Mouse (Mus musculus) midbrain, postnatal 0 days (tissue): ENCODE measurements around the gene Slc25a36. TPM values are rescaled to one million over a fixed set of nuclear protein-coding genes. Genes with fewer than 3 reads are reported as not detected.

Experiments used
- ATAC-seq: fragments of 200-750 bp; cut with Nextera tagmentation; 2 replicates; pipeline ENCODE4 v1.8.0; 2017; ENCODE audit warnings: moderate number of reproducible peaks, mild to moderate bottlenecking, moderate TSS enrichment, moderate library complexity; ENCODE audit not compliant: low FRiP score
- DNase-seq: peaks from one replicate; pipeline ENCODE4 v3.0.0-alpha.2; 2015; ENCODE audit warnings: low spot score
- H3K27ac ChIP-seq: fragments of 300-500 bp; sonication (generic); 2 replicates; pipeline ENCODE4 v1.5.1; 2014; ENCODE audit warnings: low read depth, mild to moderate bottlenecking, low read length, mixed read lengths
- H3K27me3 ChIP-seq: fragments of 300-500 bp; sonication (generic); 2 replicates; pipeline ENCODE4 v1.6.1; 2014; ENCODE audit warnings: low read length, control low read depth, mixed read lengths; ENCODE audit not compliant: insufficient read depth
- H3K36me3 ChIP-seq: fragments of 300-500 bp; sonication (generic); 2 replicates; pipeline ENCODE4 v1.6.1; 2014; ENCODE audit warnings: low read length, control low read depth, mixed read lengths; ENCODE audit not compliant: insufficient read depth
- H3K4me1 ChIP-seq: fragments of 300-500 bp; sonication (generic); 2 replicates; pipeline ENCODE4 v1.6.1; 2014; ENCODE audit warnings: mild to moderate bottlenecking, control low read depth, antibody characterized with exemption, low read length, mixed read lengths; ENCODE audit not compliant: insufficient read depth
- H3K4me2 ChIP-seq: fragments of 300-500 bp; sonication (generic); 2 replicates; pipeline ENCODE4 v1.6.1; 2014; ENCODE audit warnings: low read depth, mild to moderate bottlenecking, low read length, mixed read lengths; ENCODE audit not compliant: poor library complexity, severe bottlenecking
- H3K4me3 ChIP-seq: fragments of 300-500 bp; sonication (generic); 2 replicates; pipeline ENCODE4 v1.5.1; 2014; ENCODE audit warnings: low read depth, mild to moderate bottlenecking, low read length, moderate library complexity
- H3K9ac ChIP-seq: fragments of 300-500 bp; sonication (generic); replicated peaks from 2 replicates; pipeline ENCODE4 v1.6.1; 2014; ENCODE audit warnings: mild to moderate bottlenecking, low read length, moderate library complexity, mixed read lengths; ENCODE audit not compliant: poor library complexity, severe bottlenecking
- H3K9me3 ChIP-seq: fragments of 300-500 bp; sonication (generic); 2 replicates; pipeline ENCODE4 v1.6.1; 2016; ENCODE audit warnings: low read length, control low read depth
- CTCF ChIP-seq: IDR thresholded peaks from 2 replicates; pipeline ENCODE4 v1.5.1; 2016; ENCODE audit warnings: antibody characterized with exemption, mild to moderate bottlenecking
- WGBS: fragments of 180-500 bp; shearing (Covaris S2); extraction: QIAGEN DNeasy Blood & Tissue Kit; methylation state at CpG from one replicate; pipeline ENCODE4 v1.1.7; 2014; 5-methylcytosine and 5-hydroxymethylcytosine counted together
- polyA plus RNA-seq: library from polyadenylated mRNA; unstranded; fragments of >200 nt; fragmentation: Nextera tagmentation; extraction: Ambion mirVana; gene quantifications from 2 replicates; pipeline ENCODE4 v1.2.1, GENCODE M21; 2015
- total RNA-seq: library from RNA; depleted of rRNA; stranded (reverse); fragments of >200 nt; gene quantifications from 2 replicates; pipeline ENCODE4 v1.2.3, GENCODE M21; 2014; rRNA removed

Slc25a36 gene
- total RNA-seq (91.0 and 164 TPM in 2 replicates), polyA plus RNA-seq (62.9 and 65.1 TPM in 2 replicates)

- H3K4me1 ChIP-seq: peaks cover 9% of the 10 kb centered on the region; the same call in 1 of the 2 replicates
- H3K36me3 ChIP-seq: no peaks in the 10 kb centered on the region
- ATAC-seq: peak; percentile 99
Observed at GRCm38 (mm10) chr9:97110571-97111390, at the start of gene Slc25a36. Gene Slc25a36 (minus strand): TSS chr9:97111157.

GRCm38 (mm10) chr9:97158412-97158811 lies 47.5 kb upstream of the Slc25a36 start:
- no peak overlapping the region for H3K9ac ChIP-seq
- DNase-seq (no peak), ATAC-seq (no peak)
- H3K4me2 ChIP-seq: no peak overlapping the region
- no peaks in the 10 kb centered on the region for H3K9me3 ChIP-seq
- H3K36me3 ChIP-seq: no peaks in the 10 kb centered on the region
- H3K4me1 ChIP-seq: no peaks in the 10 kb centered on the region
- 67% methylated on average over 3 of the region's 3 CpGs for WGBS
- no peak for TF ChIP-seq CTCF
- H3K4me3 ChIP-seq: no peak overlapping the region
- no peaks in the 10 kb centered on the region for H3K27me3 ChIP-seq
- no peak overlapping the region for H3K27ac ChIP-seq

More at GRCm38 (mm10) chr9:97110571-97111390, at the start of gene Slc25a36:
- no peak for TF ChIP-seq CTCF
- Histone ChIP-seq H3K4me3 (peak within 1 kb of the TSS; percentile 90), H3K27ac (peak within 1 kb of the TSS; percentile 85), H3K9ac (peak within 1 kb of the TSS; percentile 90), H3K9me3 (no peaks in the 10 kb centered on the region), H3K27me3 (no peaks in the 10 kb centered on the region), H3K4me2 (peak within 1 kb of the TSS; percentile 63)
- DNase-seq: peak; percentile 99
- under 1% methylated on average over 90 of the region's 91 CpGs for WGBS

DNA sequence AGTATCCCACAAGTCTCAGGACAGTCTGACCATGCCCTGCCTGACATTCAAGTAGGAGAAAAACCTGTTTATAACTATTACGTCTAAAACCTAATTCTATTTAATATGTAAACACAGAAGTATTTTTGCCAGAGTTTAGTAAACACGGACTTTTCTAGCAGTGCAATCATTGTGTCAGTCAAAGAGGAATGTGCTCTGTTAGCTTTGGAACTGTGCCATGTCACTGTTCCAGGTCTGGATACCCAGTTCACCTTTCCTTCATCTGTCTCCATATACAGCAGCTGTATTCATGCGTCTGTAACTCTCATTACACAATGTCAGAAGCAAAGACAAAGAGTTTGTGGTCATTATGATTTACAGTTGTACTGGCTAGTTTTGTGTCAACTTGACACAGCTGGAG lies 45.0 kb upstream of the Slc25a36 start:
- H3K27me3 ChIP-seq: no peaks in the 10 kb centered on the region
- H3K4me2 ChIP-seq: no peak overlapping the region
- no peaks in the 10 kb centered on the region for H3K9me3 ChIP-seq
- no peak overlapping the region for H3K27ac ChIP-seq
- no peaks in the 10 kb centered on the region for H3K36me3 ChIP-seq
- H3K4me1 ChIP-seq: no peaks in the 10 kb centered on the region
- no peak for TF ChIP-seq CTCF
- 80% methylated on average over 3 of the region's 3 CpGs for WGBS
- no peak for ATAC-seq
- no peak overlapping the region for H3K9ac ChIP-seq
- H3K4me3 ChIP-seq: no peak overlapping the region
- DNase-seq: no peak

DNA sequence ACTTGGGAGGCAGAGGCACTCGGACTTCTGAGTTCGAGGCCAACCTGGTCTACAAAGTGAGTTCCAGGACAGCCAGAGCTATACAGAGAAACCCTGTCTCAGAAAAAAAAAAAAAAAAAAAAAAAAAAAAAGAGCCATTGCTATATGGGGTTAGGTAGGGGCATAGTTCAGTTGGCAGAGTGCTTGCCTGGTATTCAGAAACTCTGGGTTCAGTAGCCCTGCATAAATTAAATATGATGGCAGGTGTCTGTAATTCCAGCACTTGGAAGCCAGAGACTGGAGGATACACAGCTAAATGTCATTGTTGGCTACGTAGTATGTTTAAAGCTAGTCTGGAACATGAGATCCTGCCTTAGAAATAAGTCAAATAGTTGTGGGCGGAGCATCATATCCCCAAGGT lies 44.0 kb upstream of the Slc25a36 start:
- 97% methylated on average over 4 of the region's 4 CpGs for WGBS
- H3K4me1 ChIP-seq: no peaks in the 10 kb centered on the region
- no peaks in the 10 kb centered on the region for H3K36me3 ChIP-seq
- no peak overlapping the region for H3K4me3 ChIP-seq
- ATAC-seq (no peak), DNase-seq (no peak)
- H3K4me2 ChIP-seq: no peak overlapping the region
- H3K9ac ChIP-seq: no peak overlapping the region
- no peaks in the 10 kb centered on the region for H3K27me3 ChIP-seq
- TF ChIP-seq CTCF: no peak
- H3K9me3 ChIP-seq: no peaks in the 10 kb centered on the region
- no peak overlapping the region for H3K27ac ChIP-seq

DNA sequence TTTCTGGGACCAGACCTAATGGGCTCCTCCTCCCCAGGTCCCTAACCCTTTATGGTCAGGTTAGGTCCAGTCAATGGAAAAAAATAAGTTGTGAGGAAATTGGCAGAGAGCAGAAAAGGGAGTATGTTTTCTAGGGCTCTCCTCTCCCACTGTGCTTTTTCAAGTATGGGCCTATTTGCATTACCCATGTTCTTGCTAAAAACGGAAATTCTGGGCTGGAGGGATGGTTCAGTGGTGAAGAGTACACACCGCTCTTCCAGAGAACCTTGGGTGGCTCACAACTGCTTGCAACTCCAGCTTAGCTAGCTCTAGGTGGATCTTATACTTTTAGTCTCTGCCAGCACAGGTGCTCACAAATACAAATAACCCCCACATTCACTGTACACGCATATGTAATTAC lies 42.0 kb upstream of the Slc25a36 start:
- H3K9ac ChIP-seq: no peak overlapping the region
- H3K4me2 ChIP-seq: no peak overlapping the region
- no peaks in the 10 kb centered on the region for H3K4me1 ChIP-seq
- no peak overlapping the region for H3K4me3 ChIP-seq
- H3K9me3 ChIP-seq: no peaks in the 10 kb centered on the region
- no peaks in the 10 kb centered on the region for H3K36me3 ChIP-seq
- no peaks in the 10 kb centered on the region for H3K27me3 ChIP-seq
- ATAC-seq (no peak), DNase-seq (no peak)
- no peak for TF ChIP-seq CTCF
- no peak overlapping the region for H3K27ac ChIP-seq
- 79% methylated on average over 3 of the region's 3 CpGs for WGBS

DNA sequence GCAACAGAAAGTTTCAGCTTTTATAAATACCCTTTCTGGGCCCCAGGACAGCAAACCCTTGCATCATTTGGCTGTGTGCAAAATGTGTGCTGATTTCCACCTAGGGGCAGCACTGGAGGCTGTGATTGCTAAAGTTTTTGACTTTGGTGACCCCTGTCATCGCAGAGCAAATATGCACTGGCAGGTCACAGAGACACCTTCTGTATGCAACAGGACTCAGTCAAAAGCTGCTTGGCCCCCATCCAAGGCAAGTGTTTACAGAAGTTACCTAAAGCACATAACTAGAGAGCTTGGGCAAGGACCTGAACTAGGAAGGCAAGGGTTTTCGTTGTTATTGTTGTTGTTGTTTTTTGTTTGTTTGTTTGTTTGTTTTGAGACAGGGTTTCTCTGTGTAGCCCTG lies 36.3 kb upstream of the Slc25a36 start:
- ATAC-seq (no peak), DNase-seq (no peak)
- no peak for TF ChIP-seq CTCF
- Histone ChIP-seq H3K4me1 (no peaks in the 10 kb centered on the region), H3K9ac (no peak overlapping the region), H3K27me3 (no peaks in the 10 kb centered on the region), H3K27ac (no peak overlapping the region), H3K36me3 (no peaks in the 10 kb centered on the region), H3K9me3 (no peaks in the 10 kb centered on the region), H3K4me3 (no peak overlapping the region), H3K4me2 (no peak overlapping the region)
- WGBS: 89% methylated on average over 2 of the region's 2 CpGs
